Mouse (Mus musculus): ENCODE measurements around the gene Hnrnpa1. TPM values are rescaled to one million over a fixed set of nuclear protein-coding genes. Genes with fewer than 3 reads are reported as not detected.

The Hnrnpa1 gene
- polyA plus RNA-seq, 1 experiment from 2014 or later, result 436 TPM

GRCm38 (mm10) chr15:103294649-103295048, 54.4 kb downstream of the Hnrnpa1 start:
- no peak overlapping the region for H3K4me2 ChIP-seq
- H3K4me3 ChIP-seq (replicated peaks), result no peak overlapping the region
- H3K27me3 ChIP-seq, result no peaks in the 10 kb centered on the region
- DNase-seq (no peak), ATAC-seq (ENCODE audit: low read depth) (no peak)
- 75% methylated on average over 2 of the region's 2 CpGs for WGBS (ENCODE audit: insufficient replicate concordance)
- no peaks in the 10 kb centered on the region for H3K9me3 ChIP-seq (replicated peaks)
- no peak overlapping the region for H3K9ac ChIP-seq
- peaks cover 93% of the 10 kb centered on the region for H3K36me3 ChIP-seq
- H3K4me1 ChIP-seq (replicated peaks), result peaks cover 10% of the 10 kb centered on the region; the same call in 1 of the 2 replicates
- no peak overlapping the region for H3K27ac ChIP-seq

GRCm38 (mm10) chr15:103295851-103296250, 55.6 kb downstream of the Hnrnpa1 start:
- Histone ChIP-seq H3K9ac (no peak overlapping the region), H3K4me1 (replicated peaks) (peaks cover 18% of the 10 kb centered on the region; the same call in 1 of the 2 replicates), H3K27ac (0 out of 2 replicates have a peak overlapping the region, but pooled peaks have one; percentile 21), H3K27me3 (no peaks in the 10 kb centered on the region), H3K4me3 (replicated peaks) (no peak overlapping the region), H3K36me3 (peaks cover 88% of the 10 kb centered on the region), H3K4me2 (no peak overlapping the region), H3K9me3 (replicated peaks) (no peaks in the 10 kb centered on the region)
- DNase-seq (no peak), ATAC-seq (ENCODE audit: low read depth) (no peak)
- WGBS (ENCODE audit: insufficient replicate concordance), result 37% methylated on average over 5 of the region's 5 CpGs

MicroRNAs within 50 kb of the gene (microRNA counts, 519-probe panel; counts per million panel counts)
- 4,991 counts per million, percentile 51 among the panel's probes with 10 or more counts for microRNA mmu-miR-148b

Small RNAs within 50 kb of the gene (microRNA-seq; reads per million reads assigned to microRNA genes)
- 538 reads per million, percentile 70 among the genes with 10 or more reads in this experiment for gene Mir148b

Other genes with a start within 250 kb of the Hnrnpa1 start
- gene Hoxc8, start 249.8 kb upstream of the Hnrnpa1 start, polyA plus RNA-seq (2015; fragmentation: Nextera tagmentation; extraction: Ambion mirVana), result 0.19 and 0.20 TPM in 2 replicates
- 0.13 and 0.14 TPM in 2 replicates for gene Hoxc6, start 242.2 kb upstream of the Hnrnpa1 start, polyA plus RNA-seq (2015; fragmentation: Nextera tagmentation; extraction: Ambion mirVana)
- 0.31 and 0.42 TPM in 2 replicates for gene Hoxc4, start 221.5 kb upstream of the Hnrnpa1 start, polyA plus RNA-seq (2015; fragmentation: Nextera tagmentation; extraction: Ambion mirVana)
- gene Smug1, start 73.3 kb upstream of the Hnrnpa1 start, polyA plus RNA-seq (2015; fragmentation: Nextera tagmentation; extraction: Ambion mirVana), result 5.0 and 6.4 TPM in 2 replicates
- 61.1 and 76.6 TPM in 2 replicates for gene Cbx5, start 616 bp upstream of the Hnrnpa1 start, polyA plus RNA-seq (2015; fragmentation: Nextera tagmentation; extraction: Ambion mirVana)
- gene Nfe2, start 18.0 kb downstream of the Hnrnpa1 start, polyA plus RNA-seq (2015; fragmentation: Nextera tagmentation; extraction: Ambion mirVana), result 171 and 185 TPM in 2 replicates
- gene Copz1, start 32.3 kb downstream of the Hnrnpa1 start, polyA plus RNA-seq (2015; fragmentation: Nextera tagmentation; extraction: Ambion mirVana), result 213 and 240 TPM in 2 replicates
- 0.28 and 0.29 TPM in 2 replicates for gene Gpr84, start 70.2 kb downstream of the Hnrnpa1 start, polyA plus RNA-seq (2015; fragmentation: Nextera tagmentation; extraction: Ambion mirVana)
- gene Zfp385a, start 99.7 kb downstream of the Hnrnpa1 start, polyA plus RNA-seq (2015; fragmentation: Nextera tagmentation; extraction: Ambion mirVana), result 4.6 and 5.9 TPM in 2 replicates
- gene Itga5, start 126.3 kb downstream of the Hnrnpa1 start, polyA plus RNA-seq (2015; fragmentation: Nextera tagmentation; extraction: Ambion mirVana), result 12.9 and 15.8 TPM in 2 replicates
- gene Gtsf1, start 190.0 kb downstream of the Hnrnpa1 start, polyA plus RNA-seq (2015; fragmentation: Nextera tagmentation; extraction: Ambion mirVana), result 0.23 TPM in 1 of 2 replicates, not detected in the other
- gene Gtsf2, start 208.0 kb downstream of the Hnrnpa1 start, polyA plus RNA-seq (2015; fragmentation: Nextera tagmentation; extraction: Ambion mirVana), result not detected in 2 replicates
- gene Nckap1l, start 213.4 kb downstream of the Hnrnpa1 start, polyA plus RNA-seq (2015; fragmentation: Nextera tagmentation; extraction: Ambion mirVana), result 5.9 and 7.0 TPM in 2 replicates

Data from liver, embryonic 13.5 days (tissue).